Mouse (Mus musculus) intestine, postnatal 0 days (tissue): ENCODE results near the gene Gria1. TPM values are rescaled to one million over a fixed set of nuclear protein-coding genes. Genes with fewer than 3 reads are reported as not detected.

Experiments
- ATAC-seq: fragments of 200-750 bp; cut with Nextera tagmentation; 2 replicates; pipeline ENCODE4 v1.8.0; 2017; ENCODE audit warnings: mild to moderate bottlenecking, moderate TSS enrichment, moderate library complexity
- H3K27ac ChIP-seq: fragments of 300-500 bp; sonication (generic); 2 replicates; pipeline ENCODE4 v1.5.1; 2014; ENCODE audit warnings: mild to moderate bottlenecking, low read depth, low read length, moderate library complexity
- H3K27me3 ChIP-seq: fragments of 300-500 bp; sonication (generic); replicated peaks from 2 replicates; pipeline ENCODE4 v1.6.1; 2014; ENCODE audit warnings: low read length, mixed read lengths; ENCODE audit not compliant: control insufficient read depth, insufficient read depth
- H3K36me3 ChIP-seq: fragments of 300-500 bp; sonication (generic); 2 replicates; pipeline ENCODE4 v1.6.1; 2014; ENCODE audit warnings: mild to moderate bottlenecking, moderate library complexity; ENCODE audit not compliant: control insufficient read depth, insufficient read depth
- H3K4me1 ChIP-seq: fragments of 300-500 bp; sonication (generic); replicated peaks from 2 replicates; pipeline ENCODE4 v1.6.1; 2014; ENCODE audit warnings: antibody characterized with exemption, low read length, mixed read lengths; ENCODE audit not compliant: control insufficient read depth, insufficient read depth
- H3K4me2 ChIP-seq: fragments of 300-500 bp; sonication (generic); replicated peaks from 2 replicates; pipeline ENCODE4 v1.6.1; 2014; ENCODE audit warnings: low read depth, mild to moderate bottlenecking, moderate library complexity
- H3K4me3 ChIP-seq: fragments of 300-500 bp; sonication (generic); 2 replicates; pipeline ENCODE4 v1.5.1; 2014; ENCODE audit warnings: low read depth, low read length
- H3K9ac ChIP-seq: fragments of 300-500 bp; sonication (generic); 2 replicates; pipeline ENCODE4 v1.6.1; 2014; ENCODE audit warnings: mild to moderate bottlenecking, low read depth, low read length
- H3K9me3 ChIP-seq: fragments of 300-500 bp; sonication (generic); 2 replicates; pipeline ENCODE4 v1.6.1; 2016; ENCODE audit warnings: mixed run types; ENCODE audit not compliant: control insufficient read depth
- CTCF ChIP-seq: sonication (generic); IDR thresholded peaks from 2 replicates; pipeline ENCODE4 v1.5.1; 2016; ENCODE audit warnings: low read depth, mild to moderate bottlenecking, control low read depth, antibody characterized with exemption, moderate library complexity
- WGBS: fragments of 180-500 bp; shearing (Covaris S2); extraction: QIAGEN DNeasy Blood & Tissue Kit; methylation state at CpG from one replicate; pipeline ENCODE4 v1.1.7; 2014; 5-methylcytosine and 5-hydroxymethylcytosine counted together
- polyA plus RNA-seq: library from polyadenylated mRNA; unstranded; fragments of >200 nt; fragmentation: Nextera tagmentation; extraction: Ambion mirVana; gene quantifications from 2 replicates; pipeline ENCODE4 v1.2.1, GENCODE M21; 2015

The Gria1 gene
- 0.46 and 0.64 TPM in 2 replicates for polyA plus RNA-seq

GRCm38 (mm10) chr11:57011024-57011690 lies at the start of gene Gria1:
Gria1 (plus strand) TSS chr11:57011387.
- H3K4me3 ChIP-seq = no peak within 1 kb of the TSS
- H3K36me3 ChIP-seq = no peaks in the 10 kb centered on the region
- H3K4me2 ChIP-seq = 0 out of 2 replicates have a peak within 1 kb of the TSS, but pooled peaks have one; percentile 14
- H3K9ac ChIP-seq = no peak within 1 kb of the TSS
- TF ChIP-seq CTCF = no peak
- no peaks in the 10 kb centered on the region for H3K9me3 ChIP-seq
- WGBS = 45% methylated on average over 6 of the region's 6 CpGs
- H3K4me1 ChIP-seq = no peaks in the 10 kb centered on the region
- ATAC-seq = no peak
- H3K27ac ChIP-seq = no peak within 1 kb of the TSS
- H3K27me3 ChIP-seq = no peaks in the 10 kb centered on the region

GRCm38 (mm10) chr11:56961751-56962150 lies 49.4 kb upstream of the Gria1 start:
- H3K9ac ChIP-seq = no peak overlapping the region
- 84% methylated on average over 3 of the region's 3 CpGs for WGBS
- H3K27ac ChIP-seq = no peak overlapping the region
- H3K4me2 ChIP-seq = no peak overlapping the region
- TF ChIP-seq CTCF = no peak
- H3K36me3 ChIP-seq = no peaks in the 10 kb centered on the region
- H3K4me3 ChIP-seq = no peak overlapping the region
- H3K4me1 ChIP-seq = no peaks in the 10 kb centered on the region
- no peaks in the 10 kb centered on the region for H3K27me3 ChIP-seq
- no peak for ATAC-seq
- H3K9me3 ChIP-seq = no peaks in the 10 kb centered on the region

GRCm38 (mm10) chr11:56972814-56973213 lies 38.4 kb upstream of the Gria1 start:
- no peak for TF ChIP-seq CTCF
- Histone ChIP-seq H3K4me1 (no peaks in the 10 kb centered on the region), H3K27ac (no peak overlapping the region), H3K27me3 (no peaks in the 10 kb centered on the region), H3K9me3 (no peaks in the 10 kb centered on the region), H3K4me2 (no peak overlapping the region), H3K36me3 (no peaks in the 10 kb centered on the region), H3K4me3 (no peak overlapping the region), H3K9ac (no peak overlapping the region)
- WGBS = 50% methylated on average over 1 of the region's 1 CpGs
- ATAC-seq = no peak

- H3K4me1 ChIP-seq = no peaks in the 10 kb centered on the region
- no peak for ATAC-seq
- H3K27me3 ChIP-seq = no peaks in the 10 kb centered on the region
- no peak for TF ChIP-seq CTCF
- H3K4me3 ChIP-seq = no peak overlapping the region
- WGBS = 93% methylated on average over 3 of the region's 3 CpGs
- no peak overlapping the region for H3K27ac ChIP-seq
- H3K36me3 ChIP-seq = no peaks in the 10 kb centered on the region
- no peaks in the 10 kb centered on the region for H3K9me3 ChIP-seq
- no peak overlapping the region for H3K4me2 ChIP-seq
- no peak overlapping the region for H3K9ac ChIP-seq
These were observed 26.7 kb upstream of the Gria1 start for GRCm38 (mm10) chr11:56984321-56985000.

GRCm38 (mm10) chr11:56985457-56985856 lies 25.7 kb upstream of the Gria1 start:
- H3K9me3 ChIP-seq = no peaks in the 10 kb centered on the region
- no peak overlapping the region for H3K4me3 ChIP-seq

GRCm38 (mm10) chr11:56999601-57000001 lies 11.6 kb upstream of the Gria1 start:
- no peaks in the 10 kb centered on the region for H3K27me3 ChIP-seq
- no peak overlapping the region for H3K9ac ChIP-seq
- TF ChIP-seq CTCF = no peak
- no peaks in the 10 kb centered on the region for H3K4me1 ChIP-seq
- no peaks in the 10 kb centered on the region for H3K9me3 ChIP-seq
- no peak overlapping the region for H3K27ac ChIP-seq
- no peak for ATAC-seq
- 65% methylated on average over 3 of the region's 3 CpGs for WGBS
- H3K4me3 ChIP-seq = no peak overlapping the region
- H3K4me2 ChIP-seq = no peak overlapping the region
- no peaks in the 10 kb centered on the region for H3K36me3 ChIP-seq

More at GRCm38 (mm10) chr11:56985457-56985856, 25.7 kb upstream of the Gria1 start:
- Histone ChIP-seq H3K27ac (no peak overlapping the region), H3K9ac (no peak overlapping the region), H3K27me3 (no peaks in the 10 kb centered on the region), H3K36me3 (no peaks in the 10 kb centered on the region), H3K4me1 (no peaks in the 10 kb centered on the region), H3K4me2 (no peak overlapping the region)
- 58% methylated on average over 4 of the region's 4 CpGs for WGBS
- no peak for ATAC-seq
- TF ChIP-seq CTCF = no peak
